Mouse (Mus musculus) small intestine, adult 2 months (tissue): ENCODE data around the gene Lcn8. TPM values are rescaled to one million over a fixed set of nuclear protein-coding genes. Genes with fewer than 3 reads are reported as not detected.

Source experiments
- H3K27ac ChIP-seq: fragments of 200-500 bp; 2 replicates; pipeline ENCODE4 v1.5.1; 2012; ENCODE audit warnings: low read depth, low read length, control low read depth, inconsistent platforms; ENCODE audit not compliant: insufficient read depth
- H3K27me3 ChIP-seq: fragments of 200-500 bp; 2 replicates; pipeline ENCODE4 v1.6.1; 2012; ENCODE audit warnings: mild to moderate bottlenecking, moderate library complexity, low read length, inconsistent platforms; ENCODE audit not compliant: control insufficient read depth, insufficient read depth
- H3K36me3 ChIP-seq: fragments of 200-500 bp; 2 replicates; pipeline ENCODE4 v1.6.1; 2012; ENCODE audit warnings: mild to moderate bottlenecking, low read length, control low read depth, inconsistent platforms; ENCODE audit not compliant: control insufficient read depth, insufficient read depth
- H3K4me1 ChIP-seq: fragments of 200-500 bp; 2 replicates; pipeline ENCODE4 v1.6.1; 2012; ENCODE audit warnings: low read length, inconsistent platforms, mixed read lengths; ENCODE audit not compliant: control insufficient read depth, insufficient read depth, insufficient read length
- H3K4me3 ChIP-seq: fragments of 200-500 bp; 2 replicates; pipeline ENCODE4 v1.5.1; 2012; ENCODE audit warnings: low read depth, mild to moderate bottlenecking, control low read depth, inconsistent platforms, low read length, moderate library complexity
- CTCF ChIP-seq: fragments of 200-500 bp; IDR thresholded peaks from 2 replicates; pipeline ENCODE4 v1.5.1; 2012; ENCODE audit warnings: low read depth, mild to moderate bottlenecking, control low read depth, inconsistent platforms, low read length, moderate library complexity, mixed read lengths; ENCODE audit not compliant: insufficient replicate concordance, insufficient read length; ENCODE audit errors: extremely low read depth
- POLR2A ChIP-seq: fragments of 200-500 bp; IDR thresholded peaks from 2 replicates; pipeline ENCODE4 v1.6.1; 2012; ENCODE audit warnings: low read depth, mild to moderate bottlenecking, control low read depth, inconsistent platforms, low read length, moderate library complexity
- WGBS: fragments of 180-500 bp; shearing (Covaris S2); methylation state at CpG from one replicate; pipeline ENCODE4 v1.1.7; 2018; 5-methylcytosine and 5-hydroxymethylcytosine counted together
- polyA plus RNA-seq: library from polyadenylated mRNA; depleted of rRNA; stranded (reverse); fragments of >200 nt; gene quantifications from 2 replicates; pipeline ENCODE4 v1.2.3, GENCODE M21; 2012; rRNA removed

Lcn8 gene
- polyA plus RNA-seq, 1 experiment = not detected

DNA sequence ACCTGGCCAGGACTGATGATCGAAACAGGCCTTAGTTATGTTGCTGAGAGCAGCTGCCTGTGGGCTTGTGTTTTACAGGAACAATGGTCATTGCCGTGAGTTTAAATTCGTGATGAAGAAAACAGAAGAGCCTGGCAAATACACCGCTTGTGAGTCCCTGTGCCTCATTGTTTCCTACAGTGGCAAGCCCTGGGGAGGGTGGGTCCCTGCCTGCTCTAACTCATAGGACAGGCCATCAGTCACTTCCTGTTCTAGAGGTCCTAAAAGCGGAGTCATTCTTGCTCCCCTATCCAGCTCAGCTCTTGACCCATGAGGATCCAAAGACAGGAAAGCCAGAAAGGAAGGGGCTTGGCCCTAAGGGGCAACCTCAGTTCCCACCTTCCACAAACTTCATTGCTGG lies 48.1 kb downstream of the Lcn8 start:
- H3K4me1 ChIP-seq = peaks cover 2% of the 10 kb centered on the region; the same call in 1 of the 2 replicates
- 81% methylated on average over 5 of the region's 5 CpGs for WGBS

DNA sequence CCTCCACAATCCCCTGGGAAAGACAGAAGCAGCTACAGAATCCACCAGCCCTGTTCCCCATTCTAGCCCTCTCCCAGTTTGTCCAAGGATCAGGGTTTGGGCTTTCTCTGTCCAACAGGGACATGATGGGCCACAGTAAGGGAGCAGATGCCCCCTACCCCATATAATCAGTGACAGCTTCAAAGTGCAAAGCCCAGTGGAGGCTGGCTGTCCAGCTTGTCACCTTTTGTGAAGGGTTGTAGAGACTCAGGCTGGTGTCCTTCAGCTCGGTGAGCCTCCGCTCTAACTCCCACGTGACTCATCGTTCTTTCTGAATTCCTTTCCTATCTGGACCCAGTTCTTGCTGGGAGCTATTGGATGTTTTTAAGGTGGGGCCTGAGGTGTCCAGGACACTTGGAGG lies 50.8 kb downstream of the Lcn8 start:
- no peak for TF ChIP-seq POLR2A
- TF ChIP-seq CTCF = no peak
- WGBS = 67% methylated on average over 4 of the region's 4 CpGs
- H3K27ac ChIP-seq = no peak overlapping the region
- no peaks in the 10 kb centered on the region for H3K27me3 ChIP-seq
- H3K4me1 ChIP-seq = peaks cover 3% of the 10 kb centered on the region
- no peak overlapping the region for H3K4me3 ChIP-seq
- H3K36me3 ChIP-seq = no peaks in the 10 kb centered on the region

More for the DNA sequence above, 48.1 kb downstream of the Lcn8 start:
- no peak overlapping the region for H3K27ac ChIP-seq
- no peaks in the 10 kb centered on the region for H3K36me3 ChIP-seq
- H3K4me3 ChIP-seq = no peak overlapping the region
- TF ChIP-seq POLR2A (no peak), CTCF (no peak)
- H3K27me3 ChIP-seq = no peaks in the 10 kb centered on the region

Other genes with a start within 250 kb of the Lcn8 start
- gene Fut7, start 229.9 kb upstream of the Lcn8 start, polyA plus RNA-seq = 0.68 and 0.76 TPM in 2 replicates
- gene Abca2, start 224.4 kb upstream of the Lcn8 start, polyA plus RNA-seq = 15.0 and 18.5 TPM in 2 replicates
- gene Clic3, start 196.3 kb upstream of the Lcn8 start, polyA plus RNA-seq = 0.38 and 12.0 TPM in 2 replicates
- gene Paxx, start 192.0 kb upstream of the Lcn8 start, polyA plus RNA-seq = 48.6 and 62.7 TPM in 2 replicates
- gene Ptgds, start 183.1 kb upstream of the Lcn8 start, polyA plus RNA-seq = 0.28 and 0.39 TPM in 2 replicates
- gene Lcn12, start 159.2 kb upstream of the Lcn8 start, polyA plus RNA-seq = not detected in 2 replicates
- gene Fbxw5, start 152.4 kb upstream of the Lcn8 start, polyA plus RNA-seq = 32.0 and 34.0 TPM in 2 replicates
- 2.1 and 2.2 TPM in 2 replicates for gene C8g, start 151.4 kb upstream of the Lcn8 start, polyA plus RNA-seq
- 8.2 and 13.7 TPM in 2 replicates for gene Traf2, start 106.2 kb upstream of the Lcn8 start, polyA plus RNA-seq
- 209 and 413 TPM in 2 replicates for gene Edf1, start 95.3 kb upstream of the Lcn8 start, polyA plus RNA-seq
- 0.52 and 1.1 TPM in 2 replicates for gene Mamdc4, start 78.3 kb upstream of the Lcn8 start, polyA plus RNA-seq
- 15.8 and 29.7 TPM in 2 replicates for gene Phpt1, start 77.9 kb upstream of the Lcn8 start, polyA plus RNA-seq
- gene Ajm1, start 71.4 kb upstream of the Lcn8 start, polyA plus RNA-seq = 1.7 and 2.2 TPM in 2 replicates
- gene Rabl6, start 44.6 kb upstream of the Lcn8 start, polyA plus RNA-seq = 35.3 and 47.6 TPM in 2 replicates
- not detected in 2 replicates for gene Ccdc183, start 35.4 kb upstream of the Lcn8 start, polyA plus RNA-seq
- 10.0 and 11.7 TPM in 2 replicates for gene Tmem141, start 31.1 kb upstream of the Lcn8 start, polyA plus RNA-seq
- gene Fcna, start 25.1 kb upstream of the Lcn8 start, polyA plus RNA-seq = 0.65 and 1.4 TPM in 2 replicates
- not detected in 2 replicates for gene Lcn5, start 4.8 kb downstream of the Lcn8 start, polyA plus RNA-seq
- gene Lcn6, start 23.7 kb downstream of the Lcn8 start, polyA plus RNA-seq = not detected in 2 replicates
- gene Lcn10, start 29.6 kb downstream of the Lcn8 start, polyA plus RNA-seq = not detected in 2 replicates
- not detected in 2 replicates for gene Obp2a, start 46.9 kb downstream of the Lcn8 start, polyA plus RNA-seq
- gene Bmyc, start 53.6 kb downstream of the Lcn8 start, polyA plus RNA-seq = 22.9 and 28.4 TPM in 2 replicates
- gene Obp2b, start 83.9 kb downstream of the Lcn8 start, polyA plus RNA-seq = not detected in 2 replicates
- not detected in 2 replicates for gene Lcn3, start 112.4 kb downstream of the Lcn8 start, polyA plus RNA-seq
- gene Lcn11, start 123.9 kb downstream of the Lcn8 start, polyA plus RNA-seq = not detected in 2 replicates
- gene Gm13539, start 129.1 kb downstream of the Lcn8 start, polyA plus RNA-seq = not detected in 2 replicates
- not detected in 2 replicates for gene Glt6d1, start 162.7 kb downstream of the Lcn8 start, polyA plus RNA-seq
- not detected in 2 replicates for gene Lcn9, start 170.0 kb downstream of the Lcn8 start, polyA plus RNA-seq
- not detected in 2 replicates for gene Sohlh1, start 194.1 kb downstream of the Lcn8 start, polyA plus RNA-seq
- gene Kcnt1, start 210.6 kb downstream of the Lcn8 start, polyA plus RNA-seq = 1.2 and 2.1 TPM in 2 replicates